Mouse (Mus musculus) midbrain, embryonic 11.5 days (tissue): ENCODE data around the gene Zmiz1. TPM values are rescaled to one million over a fixed set of nuclear protein-coding genes. Genes with fewer than 3 reads are reported as not detected.
A peak's percentile ranks its signal among the peaks of the same experiment; 100 is the strongest.

Experiments
- ATAC-seq: fragments of 200-750 bp; cut with Nextera tagmentation; 2 replicates; pipeline ENCODE4 v1.8.0; 2017; ENCODE audit warnings: moderate TSS enrichment, moderate library complexity; ENCODE audit not compliant: low FRiP score
- DNase-seq: peaks from one replicate; pipeline ENCODE4 v3.0.0; 2015; ENCODE audit warnings: low spot score; ENCODE audit errors: missing footprints
- H3K27ac ChIP-seq: fragments of 300-500 bp; sonication (generic); 2 replicates; pipeline ENCODE4 v1.5.1; 2014; ENCODE audit warnings: low read depth, low read length
- H3K27me3 ChIP-seq: fragments of 300-500 bp; sonication (generic); 2 replicates; pipeline ENCODE4 v1.6.1; 2014; ENCODE audit warnings: mild to moderate bottlenecking, low read length, moderate library complexity, mixed read lengths; ENCODE audit not compliant: control insufficient read depth, insufficient read depth
- H3K36me3 ChIP-seq: fragments of 300-500 bp; sonication (generic); 2 replicates; pipeline ENCODE4 v1.6.1; 2014; ENCODE audit warnings: mild to moderate bottlenecking, low read length, moderate library complexity, mixed read lengths; ENCODE audit not compliant: control insufficient read depth, insufficient read depth
- H3K4me1 ChIP-seq: fragments of 300-500 bp; sonication (generic); 2 replicates; pipeline ENCODE4 v1.6.1; 2014; ENCODE audit warnings: low read length; ENCODE audit not compliant: control insufficient read depth, insufficient read depth
- H3K4me2 ChIP-seq: fragments of 300-500 bp; sonication (generic); 2 replicates; pipeline ENCODE4 v1.6.1; 2014; ENCODE audit warnings: mild to moderate bottlenecking, moderate library complexity
- H3K4me3 ChIP-seq: fragments of 300-500 bp; sonication (generic); 2 replicates; pipeline ENCODE4 v1.5.1; 2014; ENCODE audit warnings: low read depth, low read length
- H3K9ac ChIP-seq: fragments of 300-500 bp; sonication (generic); 2 replicates; pipeline ENCODE4 v1.6.1; 2014; ENCODE audit warnings: low read length
- H3K9me3 ChIP-seq: fragments of 300-500 bp; sonication (generic); 2 replicates; pipeline ENCODE4 v1.6.1; 2016; ENCODE audit warnings: low read length; ENCODE audit not compliant: control insufficient read depth
- WGBS: fragments of 180-500 bp; shearing (Covaris S2); extraction: QIAGEN DNeasy Blood & Tissue Kit; methylation state at CpG from one replicate; pipeline ENCODE4 v1.1.7; 2014; 5-methylcytosine and 5-hydroxymethylcytosine counted together
- polyA plus RNA-seq: library from polyadenylated mRNA; unstranded; fragments of >200 nt; fragmentation: Nextera tagmentation; extraction: Ambion mirVana; gene quantifications from 2 replicates; pipeline ENCODE4 v1.2.1, GENCODE M21; 2014

Gene Zmiz1
- polyA plus RNA-seq, 1 experiment from 2014 or later: 51.5 TPM

GRCm38 (mm10) chr14:25482404-25482803 lies 23.4 kb downstream of the Zmiz1 start:
- Histone ChIP-seq H3K4me2 (no peak overlapping the region), H3K9ac (no peak overlapping the region), H3K36me3 (no peaks in the 10 kb centered on the region), H3K9me3 (no peaks in the 10 kb centered on the region), H3K27me3 (no peaks in the 10 kb centered on the region), H3K4me3 (no peak overlapping the region), H3K4me1 (peaks cover 59% of the 10 kb centered on the region), H3K27ac (no peak overlapping the region)
- DNase-seq: no peak
- ATAC-seq: no peak
- 69% methylated on average over 5 of the region's 5 CpGs for WGBS

DNA sequence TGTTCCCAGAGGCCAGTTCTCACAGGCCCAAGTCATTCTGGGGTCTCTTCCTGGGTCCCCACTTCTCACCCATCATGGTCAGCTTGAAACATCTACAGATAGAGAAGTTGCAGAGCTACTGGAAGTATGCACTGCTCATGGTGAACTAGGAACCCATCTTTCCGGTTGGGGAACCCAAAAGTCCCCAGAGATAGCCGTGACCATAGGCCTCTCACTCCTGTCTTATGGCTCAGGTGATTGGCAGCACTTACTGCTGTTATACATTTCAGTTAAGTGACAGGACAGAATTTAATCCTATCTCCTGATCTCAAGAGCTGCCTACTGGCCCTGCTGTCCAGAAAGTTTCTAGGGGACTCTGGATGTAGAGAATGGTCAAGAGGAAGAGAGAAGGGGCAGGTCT lies 24.3 kb downstream of the Zmiz1 start:
- no peak overlapping the region for H3K4me2 ChIP-seq
- H3K4me1 ChIP-seq: peaks cover 55% of the 10 kb centered on the region
- ATAC-seq: no peak
- H3K36me3 ChIP-seq: no peaks in the 10 kb centered on the region
- no peak overlapping the region for H3K9ac ChIP-seq
- no peak overlapping the region for H3K27ac ChIP-seq
- H3K9me3 ChIP-seq: no peaks in the 10 kb centered on the region
- no peak for DNase-seq
- H3K27me3 ChIP-seq: no peaks in the 10 kb centered on the region
- H3K4me3 ChIP-seq: no peak overlapping the region
- WGBS: 93% methylated on average over 2 of the region's 2 CpGs

DNA sequence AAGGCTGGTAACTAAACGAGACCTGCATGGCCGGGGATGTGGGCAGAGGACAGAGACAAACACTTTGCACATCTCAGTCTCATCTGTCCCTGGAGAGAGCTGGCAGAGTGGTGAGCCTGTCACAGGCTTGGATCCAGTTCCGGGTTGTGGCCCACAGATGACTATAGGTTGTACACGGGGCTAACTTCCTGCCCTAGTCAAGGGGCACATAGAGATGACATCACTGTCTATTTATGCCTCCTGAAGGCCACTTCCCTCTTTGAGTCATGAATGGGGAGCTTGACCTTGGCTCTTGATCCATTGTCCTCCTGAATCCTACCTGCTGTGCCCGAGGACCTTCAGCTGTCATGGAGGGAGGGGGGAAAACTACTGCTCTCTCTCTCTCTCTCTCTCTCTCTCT lies 25.1 kb downstream of the Zmiz1 start:
- H3K9me3 ChIP-seq: no peaks in the 10 kb centered on the region
- no peak overlapping the region for H3K27ac ChIP-seq
- DNase-seq (no peak), ATAC-seq (no peak)
- no peak overlapping the region for H3K4me2 ChIP-seq
- no peak overlapping the region for H3K9ac ChIP-seq
- H3K4me1 ChIP-seq: peaks cover 48% of the 10 kb centered on the region
- H3K4me3 ChIP-seq: no peak overlapping the region
- WGBS: 50% methylated on average over 5 of the region's 5 CpGs
- H3K27me3 ChIP-seq: no peaks in the 10 kb centered on the region
- no peaks in the 10 kb centered on the region for H3K36me3 ChIP-seq

GRCm38 (mm10) chr14:25486220-25486619 lies 27.2 kb downstream of the Zmiz1 start:
- Histone ChIP-seq H3K27me3 (no peaks in the 10 kb centered on the region), H3K9me3 (no peaks in the 10 kb centered on the region), H3K36me3 (no peaks in the 10 kb centered on the region), H3K27ac (no peak overlapping the region), H3K4me1 (peaks cover 32% of the 10 kb centered on the region), H3K4me3 (no peak overlapping the region), H3K9ac (no peak overlapping the region), H3K4me2 (no peak overlapping the region)
- ATAC-seq: no peak
- no peak for DNase-seq
- 94% methylated on average over 2 of the region's 2 CpGs for whole genome bisulfite sequencing

DNA sequence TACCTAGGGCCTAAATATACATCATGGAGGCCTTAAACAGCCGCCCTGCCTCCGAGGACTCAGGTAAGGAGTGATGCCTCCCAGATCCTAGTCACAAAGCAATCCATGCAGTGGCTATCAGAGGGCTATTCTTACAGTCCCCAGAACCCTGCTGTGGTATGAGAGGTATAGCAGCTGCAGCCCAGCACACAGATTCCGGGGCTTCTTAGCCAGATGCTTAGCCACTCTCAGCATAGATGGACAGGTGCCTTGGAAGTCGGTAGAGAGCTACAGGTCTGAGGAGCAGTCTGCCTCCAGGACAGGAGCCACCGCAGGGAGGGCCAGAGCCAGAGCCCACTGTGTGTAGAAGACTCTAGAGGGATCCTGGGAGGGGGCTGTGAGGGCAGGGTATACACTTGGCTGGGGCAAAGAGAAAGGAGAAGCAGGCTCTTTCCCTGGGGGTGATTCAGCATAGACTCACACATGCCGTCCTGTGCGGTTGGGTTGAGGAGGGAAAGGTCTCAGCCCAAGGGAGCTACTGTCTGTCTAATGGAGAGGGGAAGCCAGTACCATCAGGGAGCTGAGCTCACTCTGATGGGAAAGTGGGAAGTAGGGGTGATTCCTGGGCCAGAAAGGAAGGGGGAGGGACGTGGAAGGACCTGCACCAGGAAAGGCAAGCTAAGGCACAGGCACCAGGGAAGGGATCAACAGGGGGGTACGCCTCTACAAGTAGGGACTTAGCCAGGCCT lies 27.9 kb downstream of the Zmiz1 start:
- Histone ChIP-seq H3K4me1 (peaks cover 27% of the 10 kb centered on the region), H3K36me3 (no peaks in the 10 kb centered on the region), H3K27ac (no peak overlapping the region), H3K9ac (no peak overlapping the region), H3K4me3 (no peak overlapping the region), H3K9me3 (no peaks in the 10 kb centered on the region), H3K4me2 (no peak overlapping the region), H3K27me3 (no peaks in the 10 kb centered on the region)
- 86% methylated on average over 9 of the region's 9 CpGs for WGBS
- DNase-seq (no peak), ATAC-seq (no peak)

GRCm38 (mm10) chr14:25487470-25487955 lies 28.5 kb downstream of the Zmiz1 start:
- ATAC-seq: 0 out of 2 replicates have a peak, but pooled peaks have one; percentile 3
- Histone ChIP-seq H3K9me3 (no peaks in the 10 kb centered on the region), H3K36me3 (no peaks in the 10 kb centered on the region), H3K4me1 (peaks cover 26% of the 10 kb centered on the region), H3K27me3 (no peaks in the 10 kb centered on the region), H3K27ac (no peak overlapping the region), H3K9ac (no peak overlapping the region), H3K4me3 (no peak overlapping the region), H3K4me2 (no peak overlapping the region)
- WGBS: 86% methylated on average over 7 of the region's 7 CpGs
- DNase-seq: no peak

- Histone ChIP-seq H3K4me2 (no peak overlapping the region), H3K4me3 (no peak overlapping the region), H3K27ac (no peak overlapping the region), H3K9me3 (no peaks in the 10 kb centered on the region), H3K9ac (no peak overlapping the region), H3K4me1 (peaks cover 29% of the 10 kb centered on the region), H3K27me3 (no peaks in the 10 kb centered on the region), H3K36me3 (no peaks in the 10 kb centered on the region)
- no peak for DNase-seq
- ATAC-seq: no peak
- WGBS: 77% methylated on average over 6 of the region's 6 CpGs
These were observed 29.2 kb downstream of the Zmiz1 start for GRCm38 (mm10) chr14:25488097-25488613.

- Histone ChIP-seq H3K4me2 (no peak overlapping the region), H3K27me3 (no peaks in the 10 kb centered on the region), H3K4me3 (no peak overlapping the region), H3K4me1 (peaks cover 29% of the 10 kb centered on the region), H3K9ac (no peak overlapping the region), H3K36me3 (no peaks in the 10 kb centered on the region), H3K9me3 (no peaks in the 10 kb centered on the region), H3K27ac (no peak overlapping the region)
- ATAC-seq: no peak
- no peak for DNase-seq
- WGBS: 87% methylated on average over 6 of the region's 6 CpGs
These were observed 30.5 kb downstream of the Zmiz1 start for GRCm38 (mm10) chr14:25489336-25490078.

- Histone ChIP-seq H3K4me2 (no peak overlapping the region), H3K9ac (no peak overlapping the region), H3K27me3 (no peaks in the 10 kb centered on the region), H3K4me1 (peaks cover 43% of the 10 kb centered on the region), H3K4me3 (no peak overlapping the region), H3K36me3 (no peaks in the 10 kb centered on the region), H3K27ac (no peak overlapping the region), H3K9me3 (no peaks in the 10 kb centered on the region)
- no peak for DNase-seq
- 77% methylated on average over 5 of the region's 5 CpGs for WGBS
- no peak for ATAC-seq
These were observed 33.0 kb downstream of the Zmiz1 start for GRCm38 (mm10) chr14:25491961-25492360.
